Mouse (Mus musculus) embryonic fibroblast, embryonic 13.5 days (primary cell): ENCODE data around the gene Gm1043. TPM values are rescaled to one million over a fixed set of nuclear protein-coding genes. Genes with fewer than 3 reads are reported as not detected.

ENCODE experiments used
- H3K27ac ChIP-seq: 2 replicates; pipeline ENCODE4 v1.5.1; 2012; ENCODE audit warnings: low read length, control low read depth, inconsistent platforms; ENCODE audit not compliant: insufficient read depth
- H3K4me1 ChIP-seq: 2 replicates; pipeline ENCODE4 v1.6.1; 2011; ENCODE audit warnings: low read length; ENCODE audit not compliant: control insufficient read depth, insufficient read depth
- H3K4me3 ChIP-seq: 2 replicates; pipeline ENCODE4 v1.5.1; 2011; ENCODE audit warnings: mild to moderate bottlenecking, control low read depth, low read length; ENCODE audit not compliant: insufficient read depth
- CTCF ChIP-seq: IDR thresholded peaks from 2 replicates; pipeline ENCODE4 v1.5.1; 2011; ENCODE audit warnings: mild to moderate bottlenecking, control low read depth, low read length, moderate library complexity, borderline replicate concordance; ENCODE audit not compliant: insufficient read depth
- POLR2A ChIP-seq: IDR thresholded peaks from 2 replicates; pipeline ENCODE4 v1.6.1; 2011; ENCODE audit warnings: low read depth, mild to moderate bottlenecking, control low read depth, low read length, moderate library complexity
- polyA plus RNA-seq: library from polyadenylated mRNA; stranded (reverse); fragments of >200 nt; gene quantifications from 2 replicates; pipeline ENCODE4 v1.2.4, GENCODE M21; 2011; ENCODE audit warnings: low read depth; ENCODE audit not compliant: missing spikeins, insufficient read length

The Gm1043 gene
- not detected in 2 replicates for polyA plus RNA-seq

- no peak for TF ChIP-seq CTCF
- TF ChIP-seq POLR2A: no peak
- Histone ChIP-seq H3K4me1 (no peaks in the 10 kb centered on the region), H3K27ac (no peak within 1 kb of the TSS)
Measured at GRCm38 (mm10) chr5:37085241-37085640, at the start of gene Gm1043. Gene Gm1043 (plus strand): TSS chr5:37085370.

GRCm38 (mm10) chr5:37035896-37036295 is 49.3 kb upstream of the Gm1043 start:
- Histone ChIP-seq H3K4me1 (no peaks in the 10 kb centered on the region), H3K27ac (no peak overlapping the region), H3K4me3 (no peak overlapping the region)
- TF ChIP-seq POLR2A (no peak), CTCF (no peak)

More at GRCm38 (mm10) chr5:37085241-37085640, at the start of gene Gm1043:
- H3K4me3 ChIP-seq: no peak within 1 kb of the TSS

- H3K4me3 ChIP-seq: no peak overlapping the region
- H3K4me1 ChIP-seq: no peaks in the 10 kb centered on the region
- TF ChIP-seq POLR2A (no peak), CTCF (no peak)
- no peak overlapping the region for H3K27ac ChIP-seq
Measured at GRCm38 (mm10) chr5:37036884-37037283, 48.3 kb upstream of the Gm1043 start.

- no peak overlapping the region for H3K27ac ChIP-seq
- TF ChIP-seq POLR2A (no peak), CTCF (no peak)
- H3K4me1 ChIP-seq: no peaks in the 10 kb centered on the region
- H3K4me3 ChIP-seq: no peak overlapping the region
Measured at GRCm38 (mm10) chr5:37039908-37040307, 45.3 kb upstream of the Gm1043 start.

- no peaks in the 10 kb centered on the region for H3K4me1 ChIP-seq
Measured at GRCm38 (mm10) chr5:37040711-37041110, 44.5 kb upstream of the Gm1043 start.

GRCm38 (mm10) chr5:37041651-37042050 is 43.5 kb upstream of the Gm1043 start:
- Histone ChIP-seq H3K4me3 (no peak overlapping the region), H3K4me1 (no peaks in the 10 kb centered on the region), H3K27ac (no peak overlapping the region)
- TF ChIP-seq POLR2A: no peak
- TF ChIP-seq CTCF: no peak

More at GRCm38 (mm10) chr5:37040711-37041110, 44.5 kb upstream of the Gm1043 start:
- TF ChIP-seq POLR2A (no peak), CTCF (no peak)
- no peak overlapping the region for H3K27ac ChIP-seq
- no peak overlapping the region for H3K4me3 ChIP-seq

GRCm38 (mm10) chr5:37042934-37043333 is 42.2 kb upstream of the Gm1043 start:
- Histone ChIP-seq H3K4me1 (no peaks in the 10 kb centered on the region), H3K4me3 (no peak overlapping the region), H3K27ac (no peak overlapping the region)
- TF ChIP-seq CTCF: no peak
- TF ChIP-seq POLR2A: no peak

- no peak overlapping the region for H3K4me3 ChIP-seq
- no peak for TF ChIP-seq CTCF
Measured at GRCm38 (mm10) chr5:37044793-37045192, 40.4 kb upstream of the Gm1043 start.

GRCm38 (mm10) chr5:37045582-37045981 is 39.6 kb upstream of the Gm1043 start:
- no peak overlapping the region for H3K4me3 ChIP-seq
- TF ChIP-seq CTCF: no peak
- TF ChIP-seq POLR2A: no peak

More at GRCm38 (mm10) chr5:37044793-37045192, 40.4 kb upstream of the Gm1043 start:
- Histone ChIP-seq H3K4me1 (no peaks in the 10 kb centered on the region), H3K27ac (no peak overlapping the region)

GRCm38 (mm10) chr5:37046791-37047190 is 38.4 kb upstream of the Gm1043 start:
- no peak overlapping the region for H3K4me3 ChIP-seq
- H3K27ac ChIP-seq: no peak overlapping the region
- no peaks in the 10 kb centered on the region for H3K4me1 ChIP-seq
- TF ChIP-seq POLR2A (no peak), CTCF (no peak)

More at GRCm38 (mm10) chr5:37045582-37045981, 39.6 kb upstream of the Gm1043 start:
- H3K27ac ChIP-seq: no peak overlapping the region
- H3K4me1 ChIP-seq: no peaks in the 10 kb centered on the region
